Mouse (Mus musculus) left cerebral cortex, postnatal 4 days (tissue): ENCODE results near the gene Mapk8. TPM values are rescaled to one million over a fixed set of nuclear protein-coding genes. Genes with fewer than 3 reads are reported as not detected.

Experiments
- DNase-seq: peaks from one replicate; pipeline ENCODE4 v3.0.0-alpha.2; 2022
- intact Hi-C: fragments of 180-260 bp; cut with DNase I; formaldehyde crosslinking; loops from one replicate; pipeline ENCODE4 v1.15.1; 2025
- total RNA-seq, 2 experiments: library from RNA; stranded (reverse); gene quantifications; 2 replicates each; pipeline ENCODE4 v1.2.3; 2021

The Mapk8 gene
- total RNA-seq, 2 experiments from 2014 or later = 205 to 224 TPM

DNA sequence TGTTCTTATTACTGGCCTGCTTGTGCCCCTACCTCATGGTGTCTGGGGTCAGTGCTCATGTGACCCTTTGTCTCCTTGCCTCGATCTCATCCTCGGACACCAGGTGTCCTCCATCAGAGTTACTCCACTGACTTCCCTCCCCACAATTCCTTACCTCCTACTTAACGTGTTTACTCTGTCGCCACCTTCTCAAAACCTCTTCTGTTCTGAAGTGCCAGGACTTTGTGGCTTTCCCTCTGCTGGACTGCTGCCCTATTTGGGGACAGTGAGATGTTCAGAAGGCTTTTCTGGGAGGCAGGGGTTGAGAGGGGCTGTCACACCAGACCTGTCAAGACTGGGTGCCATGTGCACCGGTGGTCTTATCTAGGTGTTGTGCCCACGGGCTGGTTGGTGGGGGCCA lies 94.1 kb downstream of the Mapk8 start:
- DNase-seq = no peak
- intact Hi-C loops = no loop called here

DNA sequence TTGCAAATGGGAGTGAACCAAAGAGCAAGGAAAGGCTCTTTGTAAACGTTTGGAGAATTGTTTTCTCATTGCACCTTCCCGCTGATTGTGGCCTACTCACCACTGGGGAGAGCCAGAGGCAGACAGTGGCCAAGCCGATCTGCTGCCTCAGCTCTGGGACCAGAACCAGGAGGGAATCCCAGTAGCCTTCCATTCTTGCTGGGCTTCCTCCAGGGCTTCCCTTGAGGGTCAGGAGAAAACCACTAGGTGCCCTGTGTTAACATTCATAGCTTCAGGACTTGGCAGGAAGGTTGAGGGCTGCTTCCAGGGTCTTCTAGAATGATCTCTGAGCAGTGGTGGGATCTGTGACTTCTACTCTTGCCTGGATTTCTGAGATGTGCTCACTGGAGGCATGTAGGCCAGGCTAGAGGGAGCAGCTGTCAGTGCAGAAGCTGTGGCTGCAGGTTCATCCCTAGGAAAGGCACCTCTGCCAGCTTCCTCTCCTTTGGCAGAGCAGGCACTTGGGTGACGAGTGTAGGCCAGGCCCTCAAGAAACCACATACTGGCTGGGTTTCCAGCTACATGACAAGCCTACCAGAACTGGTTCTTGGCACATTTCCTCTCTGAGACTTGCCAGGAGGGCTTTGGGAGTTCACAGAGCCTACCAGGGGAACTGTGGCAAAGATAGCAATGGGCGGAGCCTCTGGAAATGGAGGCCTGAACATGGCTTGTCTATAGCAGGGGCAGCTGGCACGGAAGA lies 94.8 kb downstream of the Mapk8 start:
- DNase-seq = no peak
- intact Hi-C loops = no loop called here

DNA sequence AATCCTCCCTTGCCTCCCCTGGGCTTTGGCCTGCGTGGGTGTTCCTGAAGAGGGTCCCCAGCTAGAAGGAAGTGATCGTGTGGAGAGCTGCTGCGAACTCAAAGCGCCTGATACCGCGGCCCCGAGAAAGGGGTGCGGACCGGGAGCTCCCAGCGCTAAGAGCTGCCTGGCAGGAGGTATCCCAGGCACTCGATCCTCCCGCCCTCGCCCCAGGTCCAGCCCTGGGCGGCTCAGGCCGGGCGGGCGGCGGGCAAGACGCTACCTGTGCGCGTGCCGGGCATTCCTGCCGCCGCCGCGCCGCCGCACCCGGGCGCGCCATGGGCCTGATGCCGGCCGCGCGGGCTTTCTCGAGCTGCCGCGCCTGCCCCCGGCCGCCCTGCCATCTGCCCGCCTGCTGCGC lies 95.9 kb downstream of the Mapk8 start:
- no peak for DNase-seq
- intact Hi-C loops = no loop called here

DNA sequence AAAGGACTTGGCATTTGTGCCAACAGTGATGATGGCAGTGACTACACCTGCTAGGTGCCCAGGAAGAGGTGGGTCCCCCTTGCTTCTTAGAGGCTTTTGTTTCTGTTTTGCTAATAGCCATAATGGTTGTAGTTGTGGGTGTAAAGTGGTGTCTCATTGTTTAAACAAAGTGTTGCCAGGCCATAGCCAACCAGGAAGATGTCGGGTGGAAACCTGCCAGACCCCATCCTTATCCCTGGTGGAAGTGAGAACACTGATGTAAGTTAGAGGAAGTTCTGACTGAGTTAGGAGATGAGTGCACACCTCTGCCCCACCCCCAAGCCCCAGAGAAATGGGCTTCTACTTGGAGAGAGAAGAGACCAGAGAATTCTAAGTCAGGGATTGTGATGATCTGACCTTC lies 98.8 kb downstream of the Mapk8 start:
- DNase-seq = no peak
- intact Hi-C loops = no loop called here

- intact Hi-C loops = no loop called here
- no peak for DNase-seq
These were observed 99.2 kb downstream of the Mapk8 start for GRCm38 (mm10) chr14:33347738-33348137.

DNA sequence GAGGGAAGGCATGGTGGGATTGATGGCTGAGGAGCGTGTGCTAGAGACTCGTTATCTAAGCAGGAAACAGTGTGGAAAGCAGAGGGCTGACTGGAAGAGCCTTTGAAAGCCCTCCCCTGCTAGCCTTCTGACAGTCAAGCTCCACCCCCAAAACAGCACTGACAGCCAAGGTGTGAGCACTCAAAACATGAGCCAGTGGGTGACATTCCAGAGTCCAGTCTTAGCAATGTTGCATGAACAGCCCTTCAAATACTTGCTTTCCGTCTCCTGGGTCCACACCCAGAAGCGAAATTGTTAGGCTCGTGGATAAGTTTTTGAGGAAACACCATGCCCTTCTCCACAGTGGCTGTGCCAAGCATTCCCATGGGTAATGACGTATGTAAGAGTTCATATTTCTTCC lies 100.4 kb downstream of the Mapk8 start:
- no peak for DNase-seq
- intact Hi-C loops = no loop called here

DNA sequence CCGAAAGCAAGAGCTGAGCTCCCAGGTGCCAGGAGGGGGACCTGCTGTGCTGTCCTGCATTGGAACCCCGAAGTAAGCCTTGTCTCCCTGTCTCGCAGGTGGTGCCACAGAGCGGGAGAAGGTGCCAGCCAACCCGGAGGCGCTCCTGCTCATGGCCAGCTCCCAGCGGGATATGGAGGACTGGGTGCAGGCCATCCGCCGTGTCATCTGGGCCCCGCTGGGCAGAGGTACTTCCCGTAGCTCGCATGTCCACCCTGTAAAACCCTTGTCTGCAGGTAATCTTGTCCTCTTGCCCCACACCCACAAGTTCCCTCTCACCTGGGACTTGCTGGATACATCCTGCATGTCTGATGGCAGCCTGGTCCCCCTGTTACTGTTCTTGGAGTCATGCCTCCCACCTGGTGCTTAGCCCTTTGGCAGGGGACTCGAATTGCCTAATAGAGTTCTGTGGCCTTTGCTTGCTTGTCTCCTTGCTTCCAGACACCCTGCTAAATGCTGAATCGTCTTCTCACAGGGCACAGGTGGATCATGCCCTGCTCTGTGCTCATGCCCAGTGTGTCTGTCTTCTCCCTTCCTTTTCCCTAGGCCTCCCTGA lies 103.7 kb downstream of the Mapk8 start:
- intact Hi-C loops = no loop called here

DNA sequence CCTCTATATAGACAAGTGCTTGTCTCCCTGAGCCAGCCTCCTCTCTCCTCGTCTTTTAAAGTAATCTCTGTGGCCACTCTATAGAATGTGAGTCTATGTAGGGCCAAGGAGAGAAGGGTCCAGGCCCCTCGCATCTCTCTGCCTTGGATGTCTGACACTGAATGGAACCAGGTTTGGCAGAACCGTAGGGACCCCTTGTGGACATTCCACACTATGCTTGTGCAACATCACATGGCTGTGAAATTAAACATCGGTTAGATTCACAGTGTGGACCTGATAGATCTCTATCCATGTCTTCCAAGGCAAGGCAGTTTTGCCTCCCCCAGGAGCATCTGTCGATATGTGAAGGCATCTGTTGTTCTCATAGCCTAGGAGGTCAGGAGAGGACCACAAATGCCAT lies 108.3 kb downstream of the Mapk8 start:
- intact Hi-C loops = no loop called here
- DNase-seq = no peak

More for the DNA sequence above, 103.7 kb downstream of the Mapk8 start:
- DNase-seq = no peak

- no peak for DNase-seq
- intact Hi-C loops = no loop called here
These were observed 111.2 kb downstream of the Mapk8 start for GRCm38 (mm10) chr14:33335733-33336132.

GRCm38 (mm10) chr14:33334402-33334801 lies 112.6 kb downstream of the Mapk8 start:
- intact Hi-C loops = no loop called here

DNA sequence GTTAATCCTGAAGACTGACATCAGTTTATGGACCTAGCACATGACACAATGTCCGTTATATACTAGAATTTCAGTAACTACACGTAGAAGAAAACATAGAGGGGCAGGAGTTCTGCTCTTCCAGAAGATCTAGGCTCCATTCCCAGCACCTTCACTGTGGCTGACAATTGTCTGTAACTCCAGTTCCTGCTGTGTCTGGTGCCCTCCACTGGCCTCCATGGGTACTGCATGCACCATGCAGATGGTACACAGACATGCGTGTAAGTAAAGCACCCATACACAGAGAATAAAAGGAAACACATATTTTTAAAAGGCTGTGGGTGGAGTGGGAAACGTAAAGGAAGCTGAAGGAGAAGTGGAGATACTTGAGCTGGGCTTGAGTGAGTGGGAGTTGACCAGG lies 113.1 kb downstream of the Mapk8 start:
- no peak for DNase-seq
- intact Hi-C loops = no loop called here

More at GRCm38 (mm10) chr14:33334402-33334801, 112.6 kb downstream of the Mapk8 start:
- DNase-seq = no peak

- intact Hi-C loops = no loop called here
- DNase-seq = no peak
These were observed 115.3 kb downstream of the Mapk8 start for GRCm38 (mm10) chr14:33331627-33332026.

DNA sequence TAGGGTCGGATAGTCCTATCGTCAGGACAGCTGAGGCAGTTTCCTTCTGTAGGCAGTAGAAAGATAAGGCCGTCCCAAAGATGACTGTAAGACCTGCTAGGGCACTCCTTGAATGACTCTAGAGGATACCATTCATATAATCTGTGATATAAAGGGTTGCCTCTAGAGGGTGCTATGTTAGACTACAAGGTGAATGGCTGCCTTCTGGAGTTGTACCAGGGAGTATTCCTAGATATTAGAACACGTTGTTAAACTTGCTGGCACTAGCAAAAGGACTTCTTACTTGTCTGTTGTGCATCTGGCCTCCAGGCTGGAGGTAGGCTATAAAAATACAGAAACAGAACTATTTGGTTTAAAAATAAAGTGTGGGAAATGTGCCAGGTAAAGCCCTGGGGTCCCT lies 116.0 kb downstream of the Mapk8 start:
- intact Hi-C loops = no loop called here
- DNase-seq = no peak

GRCm38 (mm10) chr14:33329297-33329805 lies 117.6 kb downstream of the Mapk8 start:
- no peak for DNase-seq

DNA sequence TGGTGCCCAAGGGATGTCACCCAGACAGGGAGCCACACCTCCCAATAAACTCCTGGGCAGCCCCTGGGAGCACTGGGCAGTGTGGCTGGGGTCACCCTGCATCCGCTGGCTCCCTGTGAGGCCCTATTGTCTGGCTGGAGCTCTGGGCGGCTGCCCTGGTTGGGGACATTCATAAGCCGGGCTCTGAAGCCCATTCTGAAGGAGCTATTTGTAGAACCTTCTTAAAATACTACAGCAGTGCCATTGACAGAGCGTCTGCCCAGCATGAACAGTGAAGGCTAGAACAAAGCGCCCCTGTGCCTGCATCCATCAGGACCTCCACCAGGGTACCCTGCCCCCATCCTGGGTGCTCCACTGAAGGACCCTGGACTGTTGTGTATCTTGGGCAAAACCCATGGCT lies 118.6 kb downstream of the Mapk8 start:
- DNase-seq = no peak
- intact Hi-C loops = no loop called here

More at GRCm38 (mm10) chr14:33329297-33329805, 117.6 kb downstream of the Mapk8 start:
- intact Hi-C loops = no loop called here

Other genes starting within 250 kb of the Mapk8 start
- gene Arhgap22, start 233.1 kb downstream of the Mapk8 start, total RNA-seq = 1 to 10 TPM; 4.2 to 5.6 TPM
- gene Frmpd2, start 24.5 kb upstream of the Mapk8 start, total RNA-seq = 1 to 10 TPM in 1 of 2 experiments, under 1 TPM in 1; 0.46 to 1.6 TPM
- 1 to 10 TPM in 1 of 2 experiments, under 1 TPM in 1; 0.93 to 1.3 TPM for gene Ptpn20, start 142.0 kb upstream of the Mapk8 start, total RNA-seq